Comparison of ENCODE assay signal across 10 mouse cellular contexts in genomic region chr8:120439309-120439708, GRCm38 (mm10).
DNase-seq lines count a peak whose midpoint lies in the region; ATAC-seq and TF ChIP-seq lines count a peak whose summit lies in the region.
"Had no signal": no experiment of that assay in that cellular context is flagged by ENCODE, and none has a peak within 500 bp of the region (broad histone marks: within the 10 kb centered on the region; RNA-seq: fewer than 3 reads in every experiment).

No protein-coding gene starts in this region.

- H3K36me3 ChIP-seq in forebrain, embryonic 10.5 days (replicated peaks), result no peaks in the 10 kb centered on the region

- H3K27ac ChIP-seq in forebrain, embryonic 10.5 days, result peak overlapping the region; percentile 72
- H3K27ac ChIP-seq: liver, embryonic 14.5 days had no signal

- peaks cover 91% of the 10 kb centered on the region for H3K27me3 ChIP-seq in forebrain, embryonic 10.5 days (ENCODE audit: poor library complexity, severe bottlenecking)

- TF ChIP-seq CTCF in lung, adult 2 months (IDR thresholded peaks at IDR 0.05; ENCODE audit: insufficient read depth, low read length), result no peak

- intact Hi-C loops in left cerebral cortex, postnatal 4 days (cut with DNase I), result no loop called here
- intact Hi-C loops in left cerebral cortex, postnatal 36 days (cut with DNase I), result loop anchor here (2.0 kb wide), 1 partner anchor 49 kb away; no protein-coding TSS in a partner anchor

- peak; percentile 71 for DNase-seq in left cerebral cortex, postnatal 4 days
- DNase-seq in left cerebral cortex, postnatal 36 days (ENCODE audit: low spot score in 2 of 2), result no peak
- peak; percentile 70 for DNase-seq in forebrain, embryonic 10.5 days (ENCODE audit: extremely low spot score, low spot score)
- peak; percentile 64 to 71 for DNase-seq in layer of hippocampus, postnatal 10 days (ENCODE audit: low spot score in 2 of 2)
- peak; percentile 94 for DNase-seq in retina, postnatal 1 day
- no peak for DNase-seq in cerebellum, adult 11-12 months
- DNase-seq in lung, adult 2 months, result no peak
- DNase-seq: cerebellum, adult 9-11 months had no signal

- peaks cover 83% of the 10 kb centered on the region for H3K4me1 ChIP-seq in forebrain, embryonic 10.5 days
- peaks cover 10% of the 10 kb centered on the region for H3K4me1 ChIP-seq in lung, adult 2 months (ENCODE audit: control insufficient read depth, insufficient read depth, low read length)

- TF ChIP-seq POLR2A in lung, adult 2 months (IDR thresholded peaks at IDR 0.05; ENCODE audit: borderline replicate concordance, extremely low read depth, low read depth, low read length), result no peak

- no peaks in the 10 kb centered on the region; the same call in 1 of the 2 replicates for H3K9me3 ChIP-seq in forebrain, embryonic 10.5 days

- 2% methylated on average over 19 of the region's 19 CpGs for WGBS in forebrain, embryonic 10.5 days
- WGBS in lung, adult 2 months, result 75% methylated on average over 19 of the region's 19 CpGs

- peak overlapping the region; percentile 23; the same call in 1 of the 2 replicates for H3K4me3 ChIP-seq in forebrain, embryonic 10.5 days
- no peak overlapping the region for H3K4me3 ChIP-seq in lung, adult 2 months (replicated peaks; ENCODE audit: extremely low read depth, low read depth, low read length)

- ATAC-seq in cerebellum, adult (ENCODE audit: insufficient number of reproducible peaks, low FRiP score, low TSS enrichment), result no peak

Comparison
In these comparisons a context has a peak if more than half of its experiments do, and no peak if none do; other contexts are left out.
1. DNase-seq: peak in left cerebral cortex, postnatal 4 days (single experiment), forebrain, embryonic 10.5 days (single experiment), layer of hippocampus, postnatal 10 days (2 of 2) and retina, postnatal 1 day (single experiment); none in left cerebral cortex, postnatal 36 days (0 of 2), cerebellum, adult 11-12 months (single experiment) and lung, adult 2 months (single experiment).